Mouse (Mus musculus): ENCODE data around the gene Msh5. TPM values are rescaled to one million over a fixed set of nuclear protein-coding genes. Genes with fewer than 3 reads are reported as not detected.

The Msh5 gene
- polyA plus RNA-seq, 2 experiments from 2014 or later: 1.8 to 2.5 TPM

DNA sequence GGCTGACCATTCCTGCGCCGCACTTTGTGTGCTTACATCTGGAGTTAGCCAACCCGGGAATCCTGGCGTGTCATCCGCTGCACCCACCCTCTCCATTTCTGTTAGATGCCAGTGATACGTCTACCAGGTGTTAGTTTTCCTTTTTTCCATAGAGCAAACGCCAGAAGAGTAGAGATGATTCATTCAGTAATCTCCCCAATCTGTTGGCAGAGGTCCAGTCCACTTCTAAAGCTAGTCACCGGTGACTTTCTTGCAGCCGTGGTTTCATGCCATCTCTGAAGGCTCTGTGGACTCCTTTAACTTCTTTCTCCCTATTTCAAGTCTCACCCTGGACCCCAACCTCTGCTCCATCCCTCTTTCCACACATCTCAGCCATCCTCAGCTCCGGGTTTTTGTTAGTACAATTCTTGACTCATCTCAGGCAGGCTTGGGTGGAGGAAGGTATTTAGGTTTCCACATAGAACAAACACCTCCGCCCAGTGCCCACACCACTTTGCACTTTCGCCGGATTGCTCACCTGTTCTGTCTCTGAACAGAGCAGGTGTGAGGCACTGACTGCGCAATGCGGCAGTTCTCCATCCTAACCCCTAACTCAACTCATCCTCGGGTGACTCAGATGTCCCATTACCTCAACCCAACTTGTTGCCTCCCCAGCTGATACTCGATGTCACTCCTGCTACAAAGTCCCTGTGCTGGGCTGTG lies 21.8 kb upstream of the Msh5 start:
- no peak for ATAC-seq

DNA sequence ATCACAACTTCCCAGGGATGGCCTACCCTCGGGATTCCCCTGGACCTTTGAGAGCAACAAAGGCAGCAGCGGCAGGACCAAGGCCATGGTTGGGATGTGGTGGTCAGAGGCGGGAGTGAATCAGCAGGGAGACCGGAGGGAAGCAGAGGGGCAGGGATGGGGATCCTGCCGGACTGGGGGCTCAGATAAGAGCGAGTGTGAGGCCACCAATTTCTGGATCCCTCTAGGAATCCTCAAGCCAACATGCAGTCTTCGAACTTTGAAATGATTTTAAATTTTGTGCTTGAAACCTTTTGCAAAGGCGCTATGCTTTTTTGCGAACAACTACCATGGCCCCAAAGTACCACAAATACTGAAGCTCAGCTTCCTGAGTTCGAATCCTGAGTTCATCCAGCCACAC lies 19.5 kb upstream of the Msh5 start, which contains the start of gene Mpig6b:
Gene Mpig6b, minus strand, starts transcription at position 101 of the 400 bp plus-strand sequence.
- ATAC-seq: no peak

DNA sequence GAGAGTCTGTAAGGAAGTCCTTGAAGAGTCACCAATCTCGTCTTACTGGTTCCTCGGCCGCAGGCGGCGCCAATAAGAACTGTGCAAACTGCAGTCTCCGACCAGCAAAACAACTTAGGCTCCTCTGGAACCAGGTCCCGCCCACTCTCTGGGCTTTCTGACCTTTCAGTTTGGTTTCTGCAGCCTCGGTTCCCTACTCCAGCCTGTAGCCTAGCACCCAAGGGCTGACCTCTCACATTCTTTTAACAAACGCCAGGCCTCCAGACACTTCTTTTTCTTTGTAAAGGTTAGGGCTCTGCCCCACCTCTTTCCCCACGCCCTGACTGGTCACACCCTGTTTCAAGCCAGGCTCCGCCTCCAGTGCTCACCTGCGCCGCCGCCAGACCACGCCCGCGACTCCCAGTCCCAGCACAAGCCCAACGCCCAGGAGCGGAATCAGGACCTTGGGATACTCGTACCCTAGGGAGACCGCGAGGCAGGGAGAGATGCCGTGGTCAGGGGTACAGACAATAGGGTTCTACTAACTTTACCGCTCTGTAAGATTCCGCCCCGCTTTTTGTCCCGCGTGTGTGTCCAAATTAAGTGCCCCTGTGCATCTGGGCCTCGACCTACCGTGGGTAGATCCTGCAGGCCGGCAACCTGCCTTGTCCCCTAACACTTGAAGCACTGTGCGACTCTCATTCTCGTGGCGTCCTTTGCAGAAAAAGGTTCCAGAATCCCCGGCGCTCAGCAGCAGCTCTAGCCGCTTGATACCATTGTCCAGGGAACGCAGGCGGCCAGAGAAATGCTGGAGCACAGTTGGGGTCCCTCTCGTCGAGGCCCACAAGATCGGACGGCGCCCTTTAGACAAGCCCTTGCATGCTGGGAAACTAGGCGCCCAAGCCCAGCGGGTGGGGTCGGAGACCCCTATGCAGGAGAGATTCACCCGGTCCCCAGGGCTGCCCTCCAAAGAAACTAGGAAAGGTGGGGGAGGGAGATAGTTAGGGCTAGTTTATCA lies 18.7 kb upstream of the Msh5 start, which contains the start of gene Ly6g6c:
Gene Ly6g6c, plus strand, starts transcription at position 438 of the 997 bp plus-strand sequence.
- ATAC-seq: peak; percentile 64

DNA sequence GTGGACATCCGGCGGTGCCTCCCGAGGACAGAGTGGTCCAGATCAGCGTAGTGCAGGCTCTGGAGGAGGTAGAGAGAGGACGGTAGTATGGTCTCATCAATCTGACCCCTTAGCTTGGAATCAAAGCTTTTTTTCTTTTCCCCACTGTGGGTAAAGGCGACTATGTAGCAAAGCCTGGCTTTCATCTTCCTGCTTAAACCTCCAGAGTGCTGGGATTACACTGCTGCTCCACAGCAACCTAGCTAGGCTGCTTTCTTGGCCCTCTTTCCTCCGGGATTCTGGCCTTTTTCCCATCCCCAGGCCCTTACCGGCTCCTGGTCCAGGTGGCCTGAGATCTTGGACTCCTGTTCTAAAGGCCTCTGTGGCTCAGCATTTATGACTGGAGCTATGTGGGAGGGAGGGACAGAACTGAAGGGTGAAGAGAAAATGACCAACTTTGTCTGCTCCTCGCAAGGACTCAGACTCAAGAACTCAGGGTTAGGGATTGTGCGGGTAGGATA lies 17.9 kb upstream of the Msh5 start:
- ATAC-seq: no peak

DNA sequence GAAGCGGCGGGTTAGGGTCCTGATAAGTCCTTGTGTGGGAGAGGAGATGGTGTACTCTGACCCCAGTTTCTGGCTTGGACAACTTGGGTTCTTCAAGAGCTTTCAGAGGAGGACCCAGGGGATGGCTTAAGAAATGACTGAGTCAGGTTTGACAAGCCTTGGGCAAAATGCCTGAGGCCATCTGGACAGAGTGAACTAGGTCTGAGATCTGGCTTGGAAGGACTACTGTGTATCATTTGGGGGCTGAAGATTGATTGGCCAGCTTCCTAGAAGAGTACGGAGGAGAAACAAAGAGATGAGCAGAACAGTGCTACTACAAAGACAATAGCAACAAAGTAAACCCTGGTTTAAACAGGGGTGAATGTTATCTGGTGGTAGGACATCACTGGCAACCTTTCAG lies 16.9 kb upstream of the Msh5 start:
- ATAC-seq: no peak

DNA sequence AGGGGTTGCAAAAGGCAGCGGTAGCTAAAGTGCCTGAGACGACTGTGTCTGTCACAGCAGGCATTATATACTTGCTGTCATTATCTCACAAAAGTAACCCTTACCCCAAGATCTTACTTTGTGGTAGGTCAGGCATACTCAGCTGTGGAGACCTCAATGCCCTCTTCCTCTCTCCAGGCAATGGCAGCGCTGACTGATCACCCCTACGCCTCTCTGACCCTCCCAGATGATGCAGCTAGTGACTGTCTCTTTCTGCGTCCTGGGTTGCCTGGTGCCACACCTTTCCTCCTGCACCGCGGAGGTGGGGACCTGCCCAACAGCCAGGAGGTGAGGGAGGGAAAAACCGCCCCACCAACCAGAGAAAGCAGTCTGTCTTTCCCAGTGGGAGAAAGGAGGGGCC lies 14.8 kb upstream of the Msh5 start:
- no peak for ATAC-seq

DNA sequence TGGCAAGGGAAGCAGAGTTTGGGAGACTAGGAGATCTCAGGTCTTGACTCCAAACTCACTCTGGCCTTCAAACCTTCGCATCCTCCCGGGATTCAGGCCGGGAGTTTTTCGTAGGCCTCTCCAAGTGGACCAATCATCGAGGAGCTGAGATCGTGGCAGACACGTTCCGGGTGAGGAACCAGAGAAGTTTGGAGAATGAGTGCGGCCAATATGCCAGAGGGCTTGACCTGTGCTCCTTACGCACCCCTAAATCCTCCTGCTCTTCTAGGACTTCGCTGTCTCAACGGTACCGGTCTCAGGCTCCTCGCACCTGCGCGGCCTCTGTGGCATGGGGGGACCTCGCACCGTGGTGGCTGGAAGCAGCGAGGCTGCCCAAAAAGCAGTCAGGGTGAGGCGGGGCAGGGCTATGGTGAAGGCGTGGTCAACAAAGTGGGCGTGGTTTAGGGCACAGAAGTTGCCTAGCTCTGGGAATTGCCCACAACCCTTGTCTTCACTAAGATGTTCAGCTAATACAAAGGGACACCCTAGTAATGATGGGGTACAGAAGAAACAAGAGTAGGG lies 14.3 kb upstream of the Msh5 start:
- no peak for ATAC-seq

DNA sequence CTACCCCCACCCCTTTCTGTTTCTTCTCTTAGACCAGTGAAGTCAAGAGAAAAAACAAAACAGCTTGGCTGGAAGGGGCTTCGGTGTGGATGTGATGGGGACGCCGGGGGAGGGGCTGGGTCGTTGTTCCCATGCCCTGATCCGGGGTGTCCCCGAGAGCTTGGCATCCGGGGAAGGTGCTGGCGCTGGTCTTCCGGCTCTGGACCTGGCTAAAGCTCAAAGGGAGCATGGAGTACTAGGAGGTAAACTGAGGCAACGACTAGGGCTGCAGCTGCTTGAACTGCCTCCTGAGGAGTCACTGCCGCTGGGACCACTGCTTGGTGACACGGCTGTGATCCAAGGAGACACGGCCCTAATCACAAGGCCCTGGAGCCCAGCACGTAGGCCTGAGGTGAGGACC lies 13.5 kb upstream of the Msh5 start:
- no peak for ATAC-seq

DNA sequence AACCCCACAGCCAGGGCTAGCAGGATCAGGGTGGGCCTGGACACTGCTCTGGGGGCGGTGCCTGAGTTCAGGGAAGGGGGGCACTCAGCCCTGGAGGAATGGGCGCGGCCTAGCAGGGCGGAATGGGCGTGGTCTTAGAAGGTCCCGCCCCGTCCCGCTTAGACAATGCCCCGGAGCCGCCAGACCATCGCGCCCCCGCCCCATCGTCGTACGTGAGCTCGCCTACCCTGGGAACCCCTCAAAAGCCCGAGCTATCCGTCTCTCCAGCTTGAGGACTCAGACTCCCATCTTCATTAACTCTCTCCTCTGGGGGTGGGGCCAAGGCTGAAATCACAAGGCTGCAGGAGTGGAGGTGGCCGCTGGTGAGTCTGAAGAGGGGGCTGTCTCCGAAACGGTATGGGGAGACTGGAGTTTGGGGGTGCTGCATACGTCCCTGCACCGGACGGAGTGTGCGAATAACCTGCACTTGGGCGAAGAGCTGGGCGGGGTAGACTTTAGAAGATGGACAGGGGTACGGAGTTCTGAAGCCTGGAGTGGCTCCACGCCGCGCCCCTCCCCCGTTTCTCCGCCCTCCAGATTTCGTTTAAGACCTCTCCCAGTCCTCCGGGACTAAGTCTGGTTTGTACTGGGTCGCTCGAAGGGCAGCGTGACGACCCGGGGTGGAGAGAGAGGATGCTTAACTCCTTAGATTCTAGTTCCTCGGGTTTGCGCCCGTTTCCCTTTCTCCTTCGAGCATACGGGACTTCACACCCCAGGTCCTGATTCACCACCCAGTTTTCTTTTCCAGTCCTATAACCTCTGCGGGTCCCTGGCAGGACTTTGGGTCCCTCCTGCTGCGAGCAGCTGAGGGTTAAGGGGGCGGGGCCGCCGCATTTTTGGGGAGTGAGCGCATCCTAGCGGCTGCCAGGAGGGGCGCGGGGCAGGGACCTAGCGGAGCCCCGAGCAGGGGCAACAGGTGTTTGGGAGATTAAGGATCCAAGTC lies 12.7 kb upstream of the Msh5 start, which contains the start of gene Ddah2:
Gene Ddah2, plus strand, starts transcription at position 125 of the 982 bp plus-strand sequence.
- peak; percentile 93 for ATAC-seq

DNA sequence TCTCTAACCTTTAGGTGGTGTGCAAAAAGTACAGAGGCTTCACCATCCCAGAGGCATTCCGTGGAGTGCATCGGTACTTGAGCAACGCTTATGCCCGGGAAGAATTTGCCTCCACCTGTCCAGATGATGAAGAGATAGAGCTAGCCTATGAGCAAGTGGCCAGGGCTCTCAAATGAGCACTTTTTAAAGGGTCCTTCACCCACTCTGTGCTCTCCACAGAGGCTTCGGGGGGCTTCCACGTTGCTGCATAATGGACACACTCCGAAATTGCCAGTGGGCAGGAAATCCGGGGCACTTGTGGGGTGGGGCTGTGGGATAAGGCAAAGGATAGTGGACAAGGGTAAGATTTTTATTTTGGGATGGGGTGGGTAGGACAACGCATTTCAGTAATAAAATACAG lies 11.8 kb upstream of the Msh5 start:
- ATAC-seq: no peak

DNA sequence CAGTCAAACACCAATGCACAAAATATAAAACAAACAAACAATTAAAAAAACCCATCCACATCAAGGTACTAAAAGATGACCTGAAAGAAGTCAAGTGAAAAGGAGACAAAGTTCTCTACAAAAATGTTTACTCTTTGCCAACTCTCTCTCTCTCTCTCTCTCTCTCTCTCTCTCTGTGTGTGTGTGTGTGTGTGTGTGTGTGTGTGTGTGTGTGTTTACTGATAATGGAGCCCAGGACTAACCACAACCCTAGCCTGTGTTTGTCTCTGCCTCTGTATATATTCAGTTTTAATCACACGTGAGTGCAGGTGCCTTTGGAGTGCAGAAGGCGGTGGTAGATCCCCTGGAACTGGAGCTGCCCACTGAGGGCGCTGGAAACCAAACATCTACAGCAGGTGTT lies 10.5 kb upstream of the Msh5 start:
- ATAC-seq: no peak

DNA sequence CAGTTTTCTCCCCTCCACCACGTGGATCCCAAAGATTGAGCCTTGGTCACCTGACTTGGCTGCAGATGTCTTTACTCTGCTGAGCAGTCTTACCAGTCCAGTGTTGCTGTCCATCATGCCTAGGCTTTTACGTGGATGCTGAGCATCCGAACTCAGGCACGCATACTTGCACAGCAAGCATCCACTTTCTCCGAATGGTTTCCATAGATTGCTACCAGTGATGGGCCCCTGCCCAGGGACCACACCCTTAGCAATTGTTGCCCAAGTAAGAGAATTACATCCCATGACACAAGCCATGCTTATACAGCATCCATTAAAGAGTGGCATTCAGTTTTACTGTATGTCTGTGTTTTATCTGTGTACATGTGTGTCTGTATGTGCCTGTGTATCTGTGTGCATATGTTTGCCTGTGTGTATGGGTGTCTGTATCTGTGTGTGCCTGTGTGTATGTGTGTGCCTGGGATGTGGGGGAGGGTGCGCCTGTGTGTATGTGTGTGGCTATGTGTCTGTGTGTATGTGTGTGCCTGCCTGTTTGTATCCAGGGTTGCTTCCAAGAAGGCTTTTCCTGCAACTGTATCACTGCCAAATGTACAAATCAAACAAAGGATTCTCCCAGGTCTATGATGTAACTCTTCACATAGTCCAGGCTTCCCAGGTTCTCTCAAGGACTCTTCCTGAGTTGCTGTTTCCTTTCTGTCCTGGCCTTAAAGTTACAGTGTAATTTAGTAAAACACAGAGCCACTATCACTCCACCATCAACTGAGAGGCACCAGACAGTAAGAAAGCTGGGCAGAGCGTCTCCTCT lies 9.3 kb upstream of the Msh5 start:
- no peak for ATAC-seq

DNA sequence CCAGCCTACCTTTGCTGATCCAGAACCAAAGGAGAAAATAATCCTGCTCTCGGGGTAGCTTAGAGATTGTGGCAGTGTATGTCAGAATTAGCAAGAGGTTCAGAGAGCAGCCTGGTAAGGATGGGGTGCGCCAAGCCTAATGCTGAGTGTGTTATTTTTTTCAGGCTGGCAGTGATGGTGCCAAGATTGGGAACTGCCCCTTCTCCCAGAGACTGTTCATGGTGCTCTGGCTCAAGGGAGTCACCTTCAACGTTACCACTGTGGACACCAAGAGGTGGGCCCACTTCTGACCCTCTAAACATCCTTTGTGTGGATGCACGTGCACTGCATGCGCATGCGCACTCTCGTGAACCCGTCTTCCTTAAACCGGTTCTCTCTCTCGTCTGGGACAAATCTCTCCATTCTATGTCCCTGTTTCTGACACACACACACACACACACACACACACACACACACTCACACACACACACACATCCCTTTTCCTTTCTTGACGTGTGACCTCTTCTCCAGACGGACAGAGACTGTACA lies 5.8 kb upstream of the Msh5 start:
- no peak for ATAC-seq

DNA sequence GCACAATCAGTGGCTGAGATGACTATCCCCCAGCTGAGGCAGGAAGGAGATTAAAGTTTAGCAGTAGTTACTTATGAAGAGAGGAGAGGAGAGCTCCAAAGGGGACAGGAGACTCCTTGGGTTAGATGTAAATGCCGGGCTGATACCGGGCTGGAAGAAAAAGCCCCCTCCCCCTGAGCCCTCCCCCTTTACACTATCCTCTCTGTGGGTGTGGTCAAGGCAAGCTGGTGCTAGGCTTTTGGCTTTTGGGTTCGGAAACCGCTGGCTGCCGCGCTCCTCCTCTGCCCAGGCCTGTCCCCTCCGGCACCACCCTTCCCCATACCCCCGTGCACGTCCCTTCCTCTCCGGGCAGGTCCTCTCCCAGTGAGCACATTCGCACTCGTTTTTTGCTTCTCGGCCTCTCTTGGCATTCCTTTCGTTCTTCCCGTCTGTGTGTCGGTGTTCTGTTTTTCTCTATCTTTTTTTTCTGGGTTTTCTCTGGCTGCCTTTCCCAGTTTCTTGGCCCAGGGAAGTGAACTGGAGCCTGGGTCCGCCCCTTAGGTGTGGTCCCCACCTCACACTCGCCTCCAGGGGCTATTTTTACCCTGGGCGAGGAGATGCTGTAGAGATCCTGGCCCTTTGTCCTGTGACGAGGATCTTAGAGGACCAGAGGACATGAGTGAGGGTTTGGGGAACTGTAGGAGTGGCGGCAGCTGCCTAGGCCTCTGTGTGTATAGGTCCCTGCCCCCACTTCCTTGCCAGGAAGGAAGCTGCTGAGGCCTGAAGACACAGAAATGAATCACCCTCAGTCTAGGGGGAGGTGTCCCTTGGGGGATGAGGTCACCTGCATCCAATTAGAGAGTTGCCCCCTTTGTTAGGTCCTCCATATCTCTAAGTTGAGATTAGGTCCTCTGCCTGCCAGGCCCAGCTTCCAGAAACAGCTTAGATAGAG lies 4.9 kb upstream of the Msh5 start:
- peak; percentile 88 for ATAC-seq

DNA sequence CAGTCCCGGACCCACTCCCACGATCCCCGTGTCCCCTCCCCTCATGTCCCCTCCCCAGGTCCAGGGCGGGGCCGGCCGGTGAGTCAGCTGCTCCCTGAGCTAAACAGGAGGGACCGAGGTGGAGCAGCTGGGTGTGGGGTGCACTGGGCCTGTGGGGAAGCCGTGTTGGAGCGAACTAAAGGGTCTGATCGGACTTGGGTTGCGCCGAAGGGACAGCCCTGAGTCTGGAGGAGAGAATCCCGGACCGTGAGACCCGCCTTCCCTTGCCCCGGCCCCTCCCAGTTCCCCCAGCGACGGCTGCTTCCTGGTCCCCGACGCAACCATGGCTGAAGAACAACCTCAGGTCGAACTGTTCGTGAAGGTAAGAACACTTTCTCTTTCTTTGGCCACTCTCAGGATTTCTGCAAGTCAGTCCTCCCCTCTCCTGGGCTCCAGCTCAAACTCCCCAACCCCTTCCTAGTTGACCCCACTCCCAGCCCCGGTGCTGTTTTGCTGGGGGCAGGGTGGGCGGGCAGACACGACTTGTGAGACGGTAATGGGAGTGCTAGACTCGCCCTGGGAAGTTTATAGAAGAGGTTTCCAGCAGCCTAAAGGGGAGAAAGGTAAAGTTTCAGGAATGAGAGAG lies 3.7 kb upstream of the Msh5 start:
- ATAC-seq: no peak

DNA sequence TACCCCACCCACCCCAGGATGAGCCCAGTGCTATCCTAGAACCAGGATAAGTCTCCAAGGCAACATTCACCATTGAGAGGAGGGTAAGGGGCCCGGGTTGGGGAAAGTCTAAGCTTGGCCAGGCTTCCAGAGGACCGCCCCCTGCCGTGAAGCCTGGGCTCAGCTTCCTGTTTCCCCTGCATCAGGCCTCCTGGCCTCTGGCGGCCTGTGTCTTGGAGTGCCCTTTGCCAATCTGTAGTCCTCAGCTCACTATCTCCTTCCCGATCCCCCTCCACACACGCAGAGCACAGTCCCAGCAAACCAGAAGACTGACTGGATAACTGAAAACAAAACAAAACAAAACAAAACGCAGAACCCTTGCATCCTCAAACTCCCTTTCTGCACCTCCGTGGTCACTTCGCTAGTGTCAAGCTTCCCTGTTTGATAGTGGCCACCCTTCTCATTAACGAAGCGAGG lies 3.0 kb upstream of the Msh5 start, which contains the start of gene Clic1:
Gene Clic1, plus strand, starts transcription at position 406 of the 456 bp plus-strand sequence.
- ATAC-seq: no peak

DNA sequence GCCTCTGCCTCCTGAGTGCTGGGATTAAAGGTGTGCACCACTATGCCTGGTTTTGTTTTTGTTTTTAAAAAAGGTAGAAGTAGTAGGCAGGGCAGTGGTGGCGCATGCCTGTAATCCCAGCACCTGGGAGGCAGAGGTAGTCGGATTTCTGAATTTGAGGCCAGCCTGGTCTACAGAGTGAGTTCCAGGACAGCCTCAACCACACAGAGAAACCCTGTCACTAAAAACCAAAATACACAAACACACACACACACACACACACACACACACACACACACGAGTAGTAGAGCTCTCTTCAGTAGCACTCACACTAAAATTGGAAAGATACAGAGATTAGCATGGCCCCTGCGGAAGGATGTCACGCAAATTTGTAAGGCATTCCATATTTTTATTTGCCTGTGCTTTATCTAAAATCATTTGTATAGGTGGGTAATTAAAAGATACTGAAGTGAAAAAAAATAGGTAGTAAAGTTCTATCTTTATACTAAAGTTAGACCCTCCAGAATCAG lies 2.4 kb upstream of the Msh5 start:
- no peak for ATAC-seq

DNA sequence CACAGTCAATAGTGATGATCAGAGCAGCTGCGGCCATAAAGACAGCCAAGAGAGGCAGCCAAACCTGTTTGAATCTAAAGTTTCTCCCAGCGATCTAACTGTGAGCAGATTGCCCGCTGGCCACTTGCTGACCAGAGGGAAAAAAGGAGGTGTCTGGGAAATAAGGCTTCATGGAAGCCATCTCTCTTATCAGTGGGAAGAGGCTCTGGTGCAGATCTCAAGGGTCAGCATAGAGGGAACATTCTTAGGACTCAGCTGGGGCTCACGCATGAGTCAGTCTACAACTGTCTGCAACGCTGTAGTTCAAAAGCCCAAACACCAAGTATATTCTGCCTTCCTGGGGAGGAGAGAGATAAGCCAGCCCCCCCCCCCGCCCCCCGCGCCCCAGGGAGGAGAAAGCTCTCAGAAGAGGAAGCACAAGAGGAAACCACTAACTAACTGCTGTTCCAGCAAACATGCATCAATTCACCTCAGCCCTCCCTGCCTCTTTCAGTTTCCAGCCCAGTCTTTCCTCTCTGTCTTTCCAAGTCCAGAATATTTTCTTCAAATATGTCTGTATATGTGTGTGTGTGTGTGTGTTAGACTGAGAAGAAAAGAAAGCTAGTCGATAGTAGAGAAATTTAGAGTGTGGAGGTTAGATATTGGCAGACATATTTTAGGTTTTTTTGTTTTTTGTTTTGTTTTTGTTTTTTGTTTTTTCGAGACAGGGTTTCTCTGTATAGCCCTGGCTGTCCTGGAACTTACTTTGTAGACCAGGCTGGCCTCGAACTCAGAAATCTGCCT lies 1.8 kb upstream of the Msh5 start:
- peak; percentile 11 for ATAC-seq

All from CD4-positive, CD25-positive, alpha-beta regulatory T cell, adult 4 months (primary cell).